Mouse (Mus musculus) lung, embryonic 14.5 days (tissue): ENCODE measurements around the gene Resp18. TPM values are rescaled to one million over a fixed set of nuclear protein-coding genes. Genes with fewer than 3 reads are reported as not detected.
A peak's percentile ranks its signal among the peaks of the same experiment; 100 is the strongest.

ENCODE experiments used
- ATAC-seq: fragments of 200-750 bp; cut with Nextera tagmentation; 2 replicates; pipeline ENCODE4 v1.8.0; 2017; ENCODE audit warnings: mild to moderate bottlenecking, moderate TSS enrichment, moderate library complexity; ENCODE audit not compliant: insufficient read depth
- DNase-seq: peaks from one replicate; pipeline ENCODE4 v3.0.0-alpha.2; 2015
- H3K27ac ChIP-seq: fragments of 300-500 bp; sonication (generic); 2 replicates; pipeline ENCODE4 v1.5.1; 2014; ENCODE audit warnings: low read depth, mild to moderate bottlenecking, moderate library complexity
- H3K27me3 ChIP-seq: fragments of 300-500 bp; sonication (generic); 2 replicates; pipeline ENCODE4 v1.6.1; 2014; ENCODE audit warnings: low read length, control low read depth; ENCODE audit not compliant: insufficient read depth
- H3K36me3 ChIP-seq: fragments of 300-500 bp; sonication (generic); 2 replicates; pipeline ENCODE4 v1.6.1; 2014; ENCODE audit warnings: control low read depth; ENCODE audit not compliant: insufficient read depth
- H3K4me1 ChIP-seq: fragments of 300-500 bp; sonication (generic); 2 replicates; pipeline ENCODE4 v1.6.1; 2014; ENCODE audit warnings: antibody characterized with exemption, control low read depth; ENCODE audit not compliant: insufficient read depth
- H3K4me2 ChIP-seq: fragments of 300-500 bp; sonication (generic); 2 replicates; pipeline ENCODE4 v1.6.1; 2014; ENCODE audit warnings: mild to moderate bottlenecking
- H3K4me3 ChIP-seq: fragments of 300-500 bp; sonication (generic); 2 replicates; pipeline ENCODE4 v1.5.1; 2014; ENCODE audit warnings: low read depth, low read length
- H3K9ac ChIP-seq: fragments of 300-500 bp; sonication (generic); 2 replicates; pipeline ENCODE4 v1.6.1; 2014
- H3K9me3 ChIP-seq: fragments of 300-500 bp; sonication (generic); 2 replicates; pipeline ENCODE4 v1.6.1; 2016; ENCODE audit warnings: low read depth, low read length, control low read depth
- CTCF ChIP-seq: IDR thresholded peaks from 2 replicates; pipeline ENCODE4 v1.5.1; 2016; ENCODE audit warnings: antibody characterized with exemption, low read depth
- WGBS: fragments of 180-500 bp; shearing (Covaris S2); extraction: QIAGEN DNeasy Blood & Tissue Kit; methylation state at CpG from one replicate; pipeline ENCODE4 v1.1.7; 2014; 5-methylcytosine and 5-hydroxymethylcytosine counted together
- polyA plus RNA-seq: library from polyadenylated mRNA; unstranded; fragments of >200 nt; fragmentation: Nextera tagmentation; extraction: Ambion mirVana; gene quantifications from 2 replicates; pipeline ENCODE4 v1.2.1, GENCODE M21; 2014

Resp18 gene
- polyA plus RNA-seq, 1 experiment from 2014 or later = not detected

GRCm38 (mm10) chr1:75315456-75316365 is 37.5 kb upstream of the Resp18 start:
- no peaks in the 10 kb centered on the region for H3K9me3 ChIP-seq
- H3K27ac ChIP-seq = peak overlapping the region; percentile 93; the same call in 1 of the 2 replicates
- peaks cover 46% of the 10 kb centered on the region for H3K36me3 ChIP-seq

GRCm38 (mm10) chr1:75315011-75315410 is 36.8 kb upstream of the Resp18 start:
- no peak for ATAC-seq
- Histone ChIP-seq H3K4me3 (no peak overlapping the region), H3K27ac (no peak overlapping the region), H3K36me3 (peaks cover 53% of the 10 kb centered on the region), H3K27me3 (no peaks in the 10 kb centered on the region), H3K9ac (no peak overlapping the region), H3K9me3 (no peaks in the 10 kb centered on the region), H3K4me1 (no peaks in the 10 kb centered on the region), H3K4me2 (no peak overlapping the region)
- WGBS = 92% methylated on average over 6 of the region's 6 CpGs
- no peak for TF ChIP-seq CTCF
- DNase-seq = no peak

More at GRCm38 (mm10) chr1:75315456-75316365, 37.5 kb upstream of the Resp18 start:
- peak overlapping the region; percentile 90 for H3K4me2 ChIP-seq
- no peaks in the 10 kb centered on the region for H3K4me1 ChIP-seq
- WGBS = 79% methylated on average over 29 of the region's 29 CpGs
- H3K4me3 ChIP-seq = peak overlapping the region; percentile 70
- H3K9ac ChIP-seq = peak overlapping the region; percentile 53
- ATAC-seq = no peak
- no peak for DNase-seq
- H3K27me3 ChIP-seq = no peaks in the 10 kb centered on the region
- no peak for TF ChIP-seq CTCF

- 93% methylated on average over 6 of the region's 6 CpGs for WGBS
- Histone ChIP-seq H3K9me3 (no peaks in the 10 kb centered on the region), H3K9ac (no peak overlapping the region), H3K27ac (no peak overlapping the region), H3K4me1 (no peaks in the 10 kb centered on the region), H3K27me3 (no peaks in the 10 kb centered on the region), H3K4me2 (no peak overlapping the region), H3K4me3 (no peak overlapping the region), H3K36me3 (peaks cover 77% of the 10 kb centered on the region)
- no peak for ATAC-seq
- no peak for TF ChIP-seq CTCF
- no peak for DNase-seq
These were observed 33.5 kb upstream of the Resp18 start for GRCm38 (mm10) chr1:75311694-75312093.

- 74% methylated on average over 2 of the region's 2 CpGs for WGBS
- no peaks in the 10 kb centered on the region for H3K9me3 ChIP-seq
- no peak for ATAC-seq
These were observed 26.4 kb upstream of the Resp18 start for GRCm38 (mm10) chr1:75304662-75305061.

GRCm38 (mm10) chr1:75294294-75294693 is 16.1 kb upstream of the Resp18 start:
- H3K4me2 ChIP-seq = no peak overlapping the region
- H3K9me3 ChIP-seq = no peaks in the 10 kb centered on the region
- no peak for TF ChIP-seq CTCF
- no peaks in the 10 kb centered on the region for H3K4me1 ChIP-seq
- no peaks in the 10 kb centered on the region for H3K27me3 ChIP-seq
- no peak overlapping the region for H3K9ac ChIP-seq
- 70% methylated on average over 5 of the region's 5 CpGs for WGBS
- no peak for ATAC-seq
- no peak overlapping the region for H3K27ac ChIP-seq
- H3K36me3 ChIP-seq = no peaks in the 10 kb centered on the region
- DNase-seq = no peak
- no peak overlapping the region for H3K4me3 ChIP-seq

More at GRCm38 (mm10) chr1:75304662-75305061, 26.4 kb upstream of the Resp18 start:
- Histone ChIP-seq H3K9ac (no peak overlapping the region), H3K27ac (no peak overlapping the region), H3K4me1 (no peaks in the 10 kb centered on the region), H3K4me2 (no peak overlapping the region), H3K36me3 (peaks cover 20% of the 10 kb centered on the region), H3K27me3 (no peaks in the 10 kb centered on the region), H3K4me3 (no peak overlapping the region)
- no peak for DNase-seq
- no peak for TF ChIP-seq CTCF

- H3K27me3 ChIP-seq = no peaks in the 10 kb centered on the region
- no peaks in the 10 kb centered on the region for H3K9me3 ChIP-seq
- 75% methylated on average over 5 of the region's 5 CpGs for whole genome bisulfite sequencing
- ATAC-seq = no peak
- no peak overlapping the region for H3K4me3 ChIP-seq
- H3K36me3 ChIP-seq = no peaks in the 10 kb centered on the region
- H3K27ac ChIP-seq = 0 out of 2 replicates have a peak overlapping the region, but pooled peaks have one; percentile 32
- no peak overlapping the region for H3K4me2 ChIP-seq
- no peak for DNase-seq
- no peaks in the 10 kb centered on the region for H3K4me1 ChIP-seq
- H3K9ac ChIP-seq = no peak overlapping the region
- TF ChIP-seq CTCF = no peak
These were observed 15.1 kb upstream of the Resp18 start for GRCm38 (mm10) chr1:75293331-75293701.
